Mouse (Mus musculus): Measurements from ENCODE around the gene Angptl2.
A peak's percentile ranks its signal among the peaks of the same experiment; 100 is the strongest.

Gene Angptl2

GRCm38 (mm10) chr2:33203284-33203683 is 12.6 kb upstream of the Angptl2 start:
- no peak for DNase-seq

- DNase-seq = no peak
Observed at GRCm38 (mm10) chr2:33204980-33205379, 10.9 kb upstream of the Angptl2 start.

- DNase-seq = peak in 1 of 2 experiments; percentile 34
Observed at GRCm38 (mm10) chr2:33205939-33206525, 9.8 kb upstream of the Angptl2 start.

DNA sequence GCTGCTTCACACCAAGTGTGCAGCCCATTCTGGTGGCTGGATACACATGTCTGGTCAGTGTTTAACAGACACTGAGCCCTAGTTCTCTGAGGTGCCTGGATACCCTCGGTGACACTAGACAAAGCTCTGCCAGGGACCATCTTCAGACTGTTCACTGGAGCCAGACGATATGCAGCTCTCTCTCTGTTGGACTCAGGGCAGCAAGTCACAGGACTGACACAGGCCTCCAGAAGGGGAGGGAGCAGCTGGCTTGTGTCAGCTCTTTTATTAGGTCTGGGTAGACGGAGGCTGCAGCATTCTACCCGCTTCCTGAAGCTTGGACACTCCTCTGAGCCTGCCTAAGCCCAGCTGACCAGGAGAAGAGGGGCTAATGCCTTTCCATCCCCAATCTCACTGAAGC is 8.8 kb upstream of the Angptl2 start:
- DNase-seq = no peak

DNA sequence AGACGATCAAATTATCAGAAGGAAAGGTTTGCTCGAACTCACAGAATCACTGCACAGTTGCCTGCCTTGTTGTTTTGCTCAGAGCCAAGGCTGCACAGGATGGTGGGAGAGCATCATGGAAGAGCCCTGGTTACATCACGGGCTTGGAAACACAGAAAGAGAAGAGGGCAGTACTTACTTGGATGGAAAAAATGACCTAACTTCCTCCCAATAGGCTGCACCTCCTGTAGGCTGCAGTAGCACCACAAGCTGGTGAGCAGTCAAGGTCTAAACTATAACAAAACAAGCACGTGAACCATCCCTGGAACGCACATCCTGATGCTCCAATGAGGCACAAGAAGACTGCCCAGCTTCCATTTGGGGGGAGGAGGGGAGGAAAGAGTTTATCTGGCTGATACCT is 7.7 kb upstream of the Angptl2 start:
- no peak for DNase-seq

DNA sequence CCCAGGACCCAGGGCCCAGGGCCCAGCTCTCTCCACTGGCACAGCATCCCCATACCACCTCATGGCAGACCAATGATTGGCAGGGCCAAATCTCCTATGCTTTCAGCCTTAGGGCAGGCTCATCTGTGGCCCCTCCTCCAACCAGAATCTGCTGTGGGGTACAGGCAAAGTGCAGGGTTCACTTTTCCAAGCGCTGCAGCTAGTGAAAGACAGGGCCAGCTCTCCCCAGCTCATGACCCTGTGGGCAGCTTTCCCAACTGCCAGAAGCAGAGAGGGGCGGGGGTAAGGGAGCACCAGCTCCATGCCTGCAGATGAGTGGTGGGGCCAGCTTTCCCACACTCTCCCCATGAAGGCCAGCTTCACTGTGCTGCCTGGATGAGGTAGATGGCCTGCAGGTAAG is 5.0 kb upstream of the Angptl2 start:
- DNase-seq = no peak

- peak; percentile 44 to 65 for DNase-seq
Observed at GRCm38 (mm10) chr2:33211263-33211662, 4.6 kb upstream of the Angptl2 start.

DNA sequence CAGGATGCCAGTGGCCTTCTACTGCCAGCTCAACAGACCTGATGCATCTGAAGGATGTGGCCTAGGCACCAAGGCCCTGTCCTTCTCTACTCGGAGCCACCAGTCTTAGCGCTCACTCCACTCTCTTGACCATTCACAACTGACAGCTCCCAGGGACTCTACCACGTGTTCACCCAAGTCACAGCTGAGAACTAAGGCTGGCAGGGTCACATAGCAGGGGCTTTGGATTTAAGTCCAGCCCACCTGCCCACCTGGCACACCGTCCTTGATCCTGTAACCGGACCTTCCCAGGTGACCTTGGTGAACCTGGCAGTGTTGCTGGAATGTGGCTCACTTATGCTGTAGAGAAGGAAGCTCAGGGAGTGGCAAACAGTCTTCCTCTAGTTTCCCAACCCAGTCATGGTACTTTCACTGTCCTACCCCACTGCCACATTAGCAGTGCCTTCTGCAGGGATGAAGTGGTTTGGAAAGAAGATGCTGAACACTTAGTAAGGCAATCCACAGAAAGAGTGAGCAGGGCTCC is 631 bp upstream of the Angptl2 start:
- no peak for DNase-seq

- DNase-seq = no peak
Observed at GRCm38 (mm10) chr2:33216645-33217424, 966 bp downstream of the Angptl2 start.

GRCm38 (mm10) chr2:33217425-33217794 is 1.5 kb downstream of the Angptl2 start:
- no peak for DNase-seq

DNA sequence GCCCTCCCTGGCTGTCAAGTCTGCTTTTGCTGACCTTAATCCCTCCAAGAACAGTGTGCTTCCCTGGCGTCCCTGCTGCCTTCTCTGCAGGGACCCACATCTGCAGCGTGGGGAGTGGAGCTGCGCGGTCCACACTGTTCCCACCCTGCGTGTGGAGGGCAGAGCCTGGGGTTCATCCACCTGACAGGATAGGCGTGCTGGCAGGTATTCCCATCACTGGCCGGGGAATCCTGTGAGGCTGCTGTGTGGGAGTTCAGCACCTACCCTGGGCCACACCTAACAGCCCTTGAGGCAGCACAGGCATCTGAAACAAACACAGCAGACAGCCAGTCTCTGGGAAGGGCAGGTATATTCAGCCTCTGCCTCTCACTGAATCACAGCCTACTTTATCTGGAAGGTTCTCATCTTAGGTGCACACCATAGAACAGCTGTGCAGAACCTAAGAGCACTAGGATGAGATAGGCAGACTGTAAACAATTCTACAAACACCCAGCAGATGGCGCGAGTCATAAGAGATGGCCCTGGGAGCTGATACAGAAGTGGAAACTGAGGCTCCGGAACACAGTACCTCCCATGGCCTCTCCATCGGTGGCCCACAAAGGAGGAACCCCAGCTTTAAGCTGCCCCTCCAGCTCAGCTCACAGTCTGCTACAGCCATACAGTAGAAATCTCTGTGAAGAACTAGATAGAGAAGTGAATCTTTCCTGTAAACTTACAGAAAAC is 3.2 kb downstream of the Angptl2 start:
- peak; percentile 35 to 38 for DNase-seq

- DNase-seq = no peak
Observed at GRCm38 (mm10) chr2:33219637-33220036, 3.8 kb downstream of the Angptl2 start.

GRCm38 (mm10) chr2:33220246-33220645 is 4.4 kb downstream of the Angptl2 start:
- DNase-seq = no peak

- DNase-seq = no peak
Observed at GRCm38 (mm10) chr2:33220674-33221338, 4.9 kb downstream of the Angptl2 start.

GRCm38 (mm10) chr2:33221339-33221900 is 5.6 kb downstream of the Angptl2 start:
- DNase-seq = no peak

DNA sequence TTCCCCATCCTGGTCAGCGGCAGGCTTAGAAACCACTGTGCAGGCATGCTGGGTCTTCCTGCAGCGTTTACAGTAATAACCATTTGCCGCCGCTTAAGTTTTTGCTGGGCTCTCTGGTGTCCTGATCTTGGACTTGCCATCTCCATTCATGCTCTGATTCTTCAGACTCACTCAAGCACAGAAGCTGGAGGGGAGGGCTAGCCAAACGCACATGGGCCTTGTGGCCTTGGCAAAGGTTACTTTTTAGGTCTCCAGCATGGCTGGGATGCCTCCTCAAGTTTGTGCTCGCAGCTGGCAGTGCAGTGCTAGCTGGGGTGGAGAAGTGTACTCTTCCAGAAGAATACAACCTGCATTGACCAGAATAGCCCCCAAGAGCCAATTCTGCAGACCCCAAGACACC is 6.6 kb downstream of the Angptl2 start:
- DNase-seq = no peak

- DNase-seq = no peak
Observed at GRCm38 (mm10) chr2:33223656-33224358, 7.9 kb downstream of the Angptl2 start.

DNA sequence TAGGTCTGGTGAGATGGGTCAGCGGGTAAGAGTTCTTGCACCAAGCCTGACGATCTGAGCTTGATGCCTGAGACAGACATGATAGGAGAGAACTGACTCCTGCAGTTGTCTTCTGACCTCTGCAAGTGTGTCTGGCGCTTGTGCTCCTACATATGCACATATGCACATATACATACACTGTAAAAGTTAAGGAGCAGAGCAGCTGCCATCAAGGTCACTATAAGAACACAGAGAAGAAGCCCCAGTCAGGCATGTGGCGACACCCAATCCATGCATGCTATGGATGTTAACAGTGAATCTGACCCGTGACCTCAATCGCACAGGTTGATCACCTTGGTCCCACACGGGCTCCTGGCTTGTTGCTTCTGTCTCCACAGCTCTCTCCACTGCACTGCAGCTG is 10.1 kb downstream of the Angptl2 start:
- DNase-seq = no peak

DNA sequence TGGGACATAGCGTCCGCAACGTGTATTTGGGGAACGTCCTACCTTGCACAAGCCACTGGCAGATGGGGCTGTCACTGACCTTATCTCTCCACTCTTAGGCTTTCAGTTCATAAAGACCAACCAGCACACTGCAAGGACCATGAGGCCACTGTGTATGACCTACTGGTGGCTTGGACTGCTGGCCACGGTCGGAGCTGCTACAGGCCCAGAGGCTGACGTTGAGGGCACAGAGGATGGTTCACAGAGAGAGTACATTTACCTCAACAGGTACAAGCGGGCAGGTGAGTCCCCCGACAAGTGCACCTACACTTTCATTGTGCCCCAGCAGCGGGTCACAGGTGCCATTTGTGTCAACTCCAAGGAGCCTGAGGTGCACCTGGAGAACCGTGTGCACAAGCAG is 12.2 kb downstream of the Angptl2 start:
- DNase-seq = no peak

DNA sequence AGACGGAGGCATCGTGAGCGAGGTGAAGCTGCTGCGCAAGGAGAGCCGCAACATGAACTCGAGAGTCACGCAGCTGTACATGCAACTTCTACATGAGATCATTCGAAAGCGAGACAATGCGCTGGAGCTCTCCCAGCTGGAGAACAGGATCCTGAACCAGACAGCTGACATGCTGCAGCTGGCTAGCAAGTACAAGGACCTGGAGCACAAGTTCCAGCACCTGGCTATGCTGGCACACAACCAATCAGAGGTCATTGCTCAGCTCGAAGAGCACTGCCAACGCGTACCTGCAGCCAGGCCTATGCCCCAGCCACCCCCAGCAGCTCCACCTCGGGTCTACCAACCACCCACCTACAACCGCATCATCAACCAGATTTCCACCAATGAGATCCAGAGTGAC is 12.7 kb downstream of the Angptl2 start:
- DNase-seq = no peak

GRCm38 (mm10) chr2:33230701-33231100 is 14.8 kb downstream of the Angptl2 start:
- DNase-seq = no peak

GRCm38 (mm10) chr2:33231788-33232187 is 15.9 kb downstream of the Angptl2 start:
- DNase-seq = no peak
